9 mouse cellular contexts compared by ENCODE assay signal in genomic region chr7:24326273-24327135, GRCm38 (mm10). TPM values are rescaled to one million over a fixed set of nuclear protein-coding genes. Genes with fewer than 3 reads are reported as not detected.
A peak's percentile ranks its signal among the peaks of the same experiment; 100 is the strongest.
DNase-seq lines count a peak whose midpoint lies in the region; ATAC-seq lines count a peak whose summit lies in the region.
"Had no signal": no experiment of that assay in that cellular context is flagged by ENCODE, and none has a peak within 500 bp of the region (broad histone marks: within the 10 kb centered on the region; RNA-seq: fewer than 3 reads in every experiment).

No protein-coding gene starts in this region.

- H3K4me1 ChIP-seq in kidney, embryonic 16.5 days (ENCODE audit: insufficient read depth, low read length), result no peaks in the 10 kb centered on the region
- peaks cover 3% of the 10 kb centered on the region; the same call in 1 of the 2 replicates for H3K4me1 ChIP-seq in forebrain, embryonic 11.5 days (replicated peaks; ENCODE audit: control insufficient read depth, insufficient read depth, low read length)
- peaks cover 8% of the 10 kb centered on the region; the same call in 1 of the 2 replicates for H3K4me1 ChIP-seq in limb, embryonic 15.5 days
- peaks cover 3% of the 10 kb centered on the region; the same call in 1 of the 2 replicates for H3K4me1 ChIP-seq in neural tube, embryonic 12.5 days

- WGBS in kidney, embryonic 16.5 days, result 43% methylated on average over 20 of the region's 20 CpGs
- 42% methylated on average over 20 of the region's 20 CpGs for WGBS in forebrain, embryonic 11.5 days
- 40% methylated on average over 20 of the region's 20 CpGs for WGBS in limb, embryonic 15.5 days
- WGBS in neural tube, embryonic 12.5 days, result 40% methylated on average over 20 of the region's 20 CpGs

- H3K36me3 ChIP-seq in kidney, embryonic 16.5 days (ENCODE audit: insufficient read depth, low read length), result no peaks in the 10 kb centered on the region
- H3K36me3 ChIP-seq in forebrain, embryonic 11.5 days (ENCODE audit: control insufficient read depth, insufficient read depth, low read length), result no peaks in the 10 kb centered on the region
- H3K36me3 ChIP-seq in limb, embryonic 15.5 days, result no peaks in the 10 kb centered on the region
- H3K36me3 ChIP-seq in neural tube, embryonic 12.5 days, result no peaks in the 10 kb centered on the region

- peaks cover 16% of the 10 kb centered on the region for H3K9me3 ChIP-seq in kidney, embryonic 16.5 days (ENCODE audit: low read length)
- peaks cover 3% of the 10 kb centered on the region; the same call in 1 of the 2 replicates for H3K9me3 ChIP-seq in forebrain, embryonic 11.5 days (ENCODE audit: control insufficient read depth, low read length)
- H3K9me3 ChIP-seq in limb, embryonic 15.5 days, result no peaks in the 10 kb centered on the region
- no peaks in the 10 kb centered on the region for H3K9me3 ChIP-seq in neural tube, embryonic 12.5 days

- H3K27ac ChIP-seq in kidney, embryonic 16.5 days (ENCODE audit: low read length), result no peak overlapping the region
- no peak overlapping the region for H3K27ac ChIP-seq in forebrain, embryonic 11.5 days (ENCODE audit: low read depth, low read length)
- H3K27ac ChIP-seq in limb, embryonic 15.5 days, result 0 out of 2 replicates have a peak overlapping the region, but pooled peaks have one; percentile 75
- no peak overlapping the region for H3K27ac ChIP-seq in neural tube, embryonic 12.5 days

- H3K4me3 ChIP-seq in kidney, embryonic 16.5 days (ENCODE audit: low read length), result peak overlapping the region; percentile 39
- H3K4me3 ChIP-seq in forebrain, embryonic 11.5 days (ENCODE audit: low read depth, low read length), result peak overlapping the region; percentile 21
- peak overlapping the region; percentile 35 for H3K4me3 ChIP-seq in limb, embryonic 15.5 days
- H3K4me3 ChIP-seq in neural tube, embryonic 12.5 days, result no peak overlapping the region

- DNase-seq in kidney, postnatal 36 days, result no peak
- no peak for DNase-seq in forebrain, embryonic 11.5 days (ENCODE audit: low spot score)
- DNase-seq in urinary bladder, adult 2 months (ENCODE audit: low spot score), result no peak
- DNase-seq in heart, postnatal 36 days, result no peak

- peak overlapping the region; percentile 59 for H3K4me2 ChIP-seq in kidney, embryonic 16.5 days (replicated peaks; ENCODE audit: low read depth, low read length)
- H3K4me2 ChIP-seq in forebrain, embryonic 11.5 days (ENCODE audit: low read depth, low read length, severe bottlenecking), result peak overlapping the region; percentile 44
- peak overlapping the region; percentile 56 for H3K4me2 ChIP-seq in limb, embryonic 15.5 days
- H3K4me2 ChIP-seq in neural tube, embryonic 12.5 days (replicated peaks), result peak overlapping the region; percentile 59

- intact Hi-C loops in heart, postnatal 36 days (cut with DNase I), result loop anchor here (5.0 kb wide), 1 partner anchor 61 kb away; no protein-coding TSS in a partner anchor

- ATAC-seq in kidney, embryonic 16.5 days (ENCODE audit: low FRiP score, low TSS enrichment), result 0 out of 2 replicates have a peak, but pooled peaks have one; percentile 39
- ATAC-seq in forebrain, embryonic 11.5 days (replicated peaks; ENCODE audit: low FRiP score), result peak; percentile 75
- ATAC-seq in limb, embryonic 15.5 days (ENCODE audit: insufficient number of reproducible peaks, low FRiP score, low TSS enrichment, low read depth), result no peak
- peak; percentile 70 for ATAC-seq in neural tube, embryonic 12.5 days (ENCODE audit: low FRiP score, low read depth)
- no peak for ATAC-seq in megakaryocyte progenitor cell, adult 5-6 weeks (replicated peaks; ENCODE audit: poor library complexity)

- no peaks in the 10 kb centered on the region for H3K27me3 ChIP-seq in kidney, embryonic 16.5 days (ENCODE audit: insufficient read depth, low read length)
- no peaks in the 10 kb centered on the region for H3K27me3 ChIP-seq in forebrain, embryonic 11.5 days (ENCODE audit: control insufficient read depth, insufficient read depth, low read length)
- no peaks in the 10 kb centered on the region for H3K27me3 ChIP-seq in limb, embryonic 15.5 days
- H3K27me3 ChIP-seq in neural tube, embryonic 12.5 days (replicated peaks), result no peaks in the 10 kb centered on the region

- H3K9ac ChIP-seq in kidney, embryonic 16.5 days (replicated peaks; ENCODE audit: low read length), result peak overlapping the region; percentile 56
- H3K9ac ChIP-seq in forebrain, embryonic 11.5 days (ENCODE audit: low read length), result peak overlapping the region; percentile 50
- H3K9ac ChIP-seq in limb, embryonic 15.5 days, result no peak overlapping the region
- no peak overlapping the region for H3K9ac ChIP-seq in neural tube, embryonic 12.5 days

RNA-seq across cellular contexts. Expression of gene Tescl, which starts 7.2 kb away (rescaled TPM):
- polyA plus RNA-seq in kidney, embryonic 16.5 days (2015; fragmentation: Nextera tagmentation; extraction: Ambion mirVana), result 0.19 and 0.42 TPM in 2 replicates
- polyA plus RNA-seq in forebrain, embryonic 11.5 days (2014; fragmentation: Nextera tagmentation; extraction: Ambion mirVana), result 0.23 TPM in 1 of 2 replicates, not detected in the other
- not detected in 2 replicates for polyA plus RNA-seq in limb, embryonic 15.5 days (2015; fragmentation: Nextera tagmentation; extraction: Ambion mirVana)
- polyA plus RNA-seq in neural tube, embryonic 12.5 days (2016; fragmentation: Nextera tagmentation; extraction: Ambion mirVana), result not detected in 2 replicates
- total RNA-seq in megakaryocyte progenitor cell, adult 5-6 weeks (2015), result not detected in 2 replicates
- total RNA-seq in megakaryocyte progenitor cell, adult 5-6 weeks (2017), result not detected in 2 replicates
- 0.19 TPM in 2 replicates for polyA plus RNA-seq in urinary bladder, adult 2 months (2012; rRNA removed)
- not detected for total RNA-seq in heart, postnatal 36 days (2021)
- total RNA-seq: MEL had no signal

RNA-seq across cellular contexts. Expression of gene Zfp94, which starts 10.0 kb away (rescaled TPM):
- polyA plus RNA-seq in kidney, embryonic 16.5 days (2015; fragmentation: Nextera tagmentation; extraction: Ambion mirVana), result 12.8 and 13.9 TPM in 2 replicates
- polyA plus RNA-seq in forebrain, embryonic 11.5 days (2014; fragmentation: Nextera tagmentation; extraction: Ambion mirVana), result 15.2 and 15.9 TPM in 2 replicates
- polyA plus RNA-seq in limb, embryonic 15.5 days (2015; fragmentation: Nextera tagmentation; extraction: Ambion mirVana), result 12.2 and 12.8 TPM in 2 replicates
- 16.3 and 18.4 TPM in 2 replicates for polyA plus RNA-seq in neural tube, embryonic 12.5 days (2016; fragmentation: Nextera tagmentation; extraction: Ambion mirVana)
- 2.5 and 3.6 TPM in 2 replicates for total RNA-seq in megakaryocyte progenitor cell, adult 5-6 weeks (2015)
- 2.7 and 5.0 TPM in 2 replicates for total RNA-seq in megakaryocyte progenitor cell, adult 5-6 weeks (2017)
- 10.5 and 11.0 TPM in 2 replicates for polyA plus RNA-seq in urinary bladder, adult 2 months (2012; rRNA removed)
- total RNA-seq in heart, postnatal 36 days (2021), result 1 to 10 TPM; 1.7 to 2.5 TPM

RNA-seq across cellular contexts. Expression of gene Lypd5, which starts 22.5 kb away (rescaled TPM):
- polyA plus RNA-seq in kidney, embryonic 16.5 days (2015; fragmentation: Nextera tagmentation; extraction: Ambion mirVana), result not detected in 2 replicates
- not detected in 2 replicates for polyA plus RNA-seq in forebrain, embryonic 11.5 days (2014; fragmentation: Nextera tagmentation; extraction: Ambion mirVana)
- polyA plus RNA-seq in limb, embryonic 15.5 days (2015; fragmentation: Nextera tagmentation; extraction: Ambion mirVana), result 55.8 and 59.7 TPM in 2 replicates
- not detected in 2 replicates for polyA plus RNA-seq in neural tube, embryonic 12.5 days (2016; fragmentation: Nextera tagmentation; extraction: Ambion mirVana)
- not detected in 2 replicates for total RNA-seq in megakaryocyte progenitor cell, adult 5-6 weeks (2015)
- total RNA-seq in megakaryocyte progenitor cell, adult 5-6 weeks (2017), result not detected in 2 replicates
- polyA plus RNA-seq in urinary bladder, adult 2 months (2012; rRNA removed), result not detected in 2 replicates
- total RNA-seq in heart, postnatal 36 days (2021), result not detected
- total RNA-seq: MEL had no signal

RNA-seq across cellular contexts. Expression of gene Zfp61, which starts 25.5 kb away (rescaled TPM):
- polyA plus RNA-seq in kidney, embryonic 16.5 days (2015; fragmentation: Nextera tagmentation; extraction: Ambion mirVana), result 43.5 and 44.0 TPM in 2 replicates
- 43.4 and 48.7 TPM in 2 replicates for polyA plus RNA-seq in forebrain, embryonic 11.5 days (2014; fragmentation: Nextera tagmentation; extraction: Ambion mirVana)
- 39.6 and 49.2 TPM in 2 replicates for polyA plus RNA-seq in limb, embryonic 15.5 days (2015; fragmentation: Nextera tagmentation; extraction: Ambion mirVana)
- 41.3 and 43.7 TPM in 2 replicates for polyA plus RNA-seq in neural tube, embryonic 12.5 days (2016; fragmentation: Nextera tagmentation; extraction: Ambion mirVana)
- total RNA-seq in megakaryocyte progenitor cell, adult 5-6 weeks (2015), result 6.6 and 10.5 TPM in 2 replicates
- total RNA-seq in megakaryocyte progenitor cell, adult 5-6 weeks (2017), result 22.7 and 29.0 TPM in 2 replicates
- polyA plus RNA-seq in urinary bladder, adult 2 months (2012; rRNA removed), result 16.1 and 18.1 TPM in 2 replicates
- 1 to 10 TPM; 2.1 to 3.8 TPM for total RNA-seq in heart, postnatal 36 days (2021)

RNA-seq across cellular contexts. Expression of gene Kcnn4, which starts 43.6 kb away (rescaled TPM):
- 4.4 and 4.9 TPM in 2 replicates for polyA plus RNA-seq in kidney, embryonic 16.5 days (2015; fragmentation: Nextera tagmentation; extraction: Ambion mirVana)
- polyA plus RNA-seq in forebrain, embryonic 11.5 days (2014; fragmentation: Nextera tagmentation; extraction: Ambion mirVana), result 3.5 and 4.1 TPM in 2 replicates
- polyA plus RNA-seq in limb, embryonic 15.5 days (2015; fragmentation: Nextera tagmentation; extraction: Ambion mirVana), result 3.0 and 3.4 TPM in 2 replicates
- polyA plus RNA-seq in neural tube, embryonic 12.5 days (2016; fragmentation: Nextera tagmentation; extraction: Ambion mirVana), result 1.7 and 2.3 TPM in 2 replicates
- 20.5 and 28.0 TPM in 2 replicates for total RNA-seq in megakaryocyte progenitor cell, adult 5-6 weeks (2015)
- 48.6 and 57.7 TPM in 2 replicates for total RNA-seq in megakaryocyte progenitor cell, adult 5-6 weeks (2017)
- polyA plus RNA-seq in urinary bladder, adult 2 months (2012; rRNA removed), result 47.4 and 50.6 TPM in 2 replicates
- under 1 TPM; 0.42 to 0.62 TPM for total RNA-seq in heart, postnatal 36 days (2021)

Comparison
In these comparisons a context has a peak if more than half of its experiments do, and no peak if none do; other contexts are left out.
1. ATAC-seq: peak in kidney, embryonic 16.5 days (single experiment), forebrain, embryonic 11.5 days (single experiment) and neural tube, embryonic 12.5 days (single experiment); none in limb, embryonic 15.5 days (single experiment) and megakaryocyte progenitor cell, adult 5-6 weeks (single experiment).
2. H3K9ac ChIP-seq: peak in kidney, embryonic 16.5 days (single experiment) and forebrain, embryonic 11.5 days (single experiment); none in limb, embryonic 15.5 days (single experiment) and neural tube, embryonic 12.5 days (single experiment).
3. RNA of gene Lypd5, which starts 22.5 kb away (polyA plus RNA-seq): 55.8 to 59.7 TPM in limb, embryonic 15.5 days; not detected in forebrain, embryonic 11.5 days, not detected in kidney, embryonic 16.5 days, not detected in urinary bladder, adult 2 months and not detected in neural tube, embryonic 12.5 days; every median in the first group is over 10 times any median in the second.
4. Peak in every context shown above with its lines, with median percentiles within 50 percentile points of each other: H3K4me2 ChIP-seq.